Mouse (Mus musculus) spleen, postnatal 4 days (tissue): ENCODE measurements around the gene Smim13.
"Not testable (repeated sequence)": the region's sequence is repeated elsewhere in the genome, so short reads cannot be mapped to it uniquely, and the experiment has no call there.

Source experiments
- DNase-seq, 2 experiments: peaks; one replicate each; pipeline ENCODE4 v3.0.0; 2022; ENCODE audit warnings: low spot score in 2 of 2

Smim13 gene

DNA sequence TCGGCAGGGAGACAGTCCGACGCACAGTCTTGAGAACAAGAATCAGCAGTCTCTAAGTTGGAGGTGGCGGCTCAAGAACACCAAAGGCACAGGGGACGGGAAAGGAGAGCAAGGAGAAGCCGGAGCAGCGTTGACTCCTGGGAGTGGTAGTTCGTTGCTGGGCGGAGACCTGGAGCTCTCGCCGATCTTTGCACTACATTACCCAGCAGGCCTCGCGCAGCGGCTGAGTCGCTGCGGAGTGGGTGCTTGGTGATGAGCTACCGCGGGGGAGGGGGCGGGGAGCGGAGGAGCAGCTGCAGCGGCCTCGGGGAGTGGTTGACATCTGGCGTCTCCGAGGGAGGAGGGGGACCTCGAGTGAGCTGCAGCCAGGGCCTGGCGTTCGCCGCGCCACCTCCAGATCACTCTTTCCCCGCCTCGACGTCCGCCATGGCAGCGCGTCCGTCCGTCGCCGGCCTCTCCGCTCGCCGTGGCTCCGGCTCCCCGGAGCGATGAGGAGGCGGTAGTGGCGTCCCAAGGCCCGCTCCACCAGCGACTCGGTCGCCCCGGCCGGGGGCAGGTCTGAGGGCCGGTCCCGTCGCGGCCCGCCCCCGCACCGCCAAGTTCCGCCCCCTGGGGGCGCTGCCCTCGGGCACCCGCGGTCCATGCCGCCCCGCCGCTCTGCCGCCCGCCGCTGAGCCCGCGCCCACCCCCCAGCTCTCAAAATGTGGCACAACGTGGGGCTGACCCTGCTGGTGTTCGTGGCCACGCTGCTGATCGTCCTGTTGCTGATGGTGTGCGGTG lies at the start of gene Smim13:
Gene Smim13, plus strand, starts transcription at position 307 of the 780 bp plus-strand sequence.
- DNase-seq, result peak; percentile 89 to 91

DNA sequence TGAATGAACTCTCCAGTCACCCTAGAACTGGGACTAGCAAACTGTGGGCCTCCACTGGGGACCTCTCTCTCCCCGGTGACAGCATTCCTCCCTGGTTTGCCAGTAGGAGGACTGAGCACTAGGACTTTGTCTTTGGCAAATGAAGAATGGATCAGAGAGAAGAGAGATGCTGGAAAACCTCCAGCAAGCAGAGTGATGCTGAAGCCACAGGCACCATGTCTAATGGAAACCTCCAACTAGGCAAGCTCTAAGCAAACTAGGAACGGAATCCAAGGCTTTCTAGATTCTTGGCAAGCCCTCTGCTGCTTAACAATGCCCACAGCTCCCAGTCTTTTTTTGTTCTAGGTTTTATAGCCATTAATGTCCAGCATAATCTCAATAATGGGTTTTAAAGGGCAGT lies 48.8 kb upstream of the Smim13 start:
- no peak for DNase-seq

DNA sequence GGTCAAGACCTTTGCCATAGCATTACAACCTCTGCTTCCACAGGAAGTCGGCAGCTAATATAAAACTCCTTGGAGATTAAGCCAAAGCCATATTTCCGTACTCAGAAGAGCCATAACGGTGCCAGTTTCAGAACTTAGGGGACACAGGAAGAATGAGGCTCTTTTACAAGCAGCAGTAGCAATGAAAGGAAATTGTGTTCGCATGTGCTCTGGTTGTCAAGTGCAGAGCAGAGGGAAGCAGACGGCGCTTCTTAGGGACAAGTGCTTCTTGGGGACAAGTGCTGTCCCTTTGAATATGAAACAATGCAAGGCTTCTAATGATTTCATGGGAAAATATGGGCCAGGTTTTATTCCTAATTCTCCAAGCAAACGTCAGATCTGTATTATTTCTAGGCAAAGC lies 46.4 kb upstream of the Smim13 start:
- DNase-seq, result no peak

DNA sequence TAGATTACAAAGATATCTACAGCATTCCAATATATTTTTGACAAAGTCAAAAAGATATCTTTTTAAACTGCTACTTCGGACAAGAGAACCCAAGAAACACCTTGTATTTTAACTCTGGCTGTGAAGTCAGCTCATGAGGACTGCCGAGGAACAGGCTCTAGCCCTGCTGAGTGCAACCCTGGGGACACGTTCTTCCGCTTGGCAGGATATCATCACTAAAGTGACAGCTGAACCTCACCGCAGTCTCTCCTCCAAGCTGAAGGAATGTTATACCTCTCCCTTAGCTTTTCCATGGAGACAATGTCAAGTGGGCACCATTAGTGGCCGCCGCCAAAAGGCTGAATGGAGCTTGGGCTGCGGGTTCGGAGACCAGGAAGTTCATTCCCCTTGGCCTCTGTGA lies 46.0 kb upstream of the Smim13 start:
- no peak for DNase-seq

DNA sequence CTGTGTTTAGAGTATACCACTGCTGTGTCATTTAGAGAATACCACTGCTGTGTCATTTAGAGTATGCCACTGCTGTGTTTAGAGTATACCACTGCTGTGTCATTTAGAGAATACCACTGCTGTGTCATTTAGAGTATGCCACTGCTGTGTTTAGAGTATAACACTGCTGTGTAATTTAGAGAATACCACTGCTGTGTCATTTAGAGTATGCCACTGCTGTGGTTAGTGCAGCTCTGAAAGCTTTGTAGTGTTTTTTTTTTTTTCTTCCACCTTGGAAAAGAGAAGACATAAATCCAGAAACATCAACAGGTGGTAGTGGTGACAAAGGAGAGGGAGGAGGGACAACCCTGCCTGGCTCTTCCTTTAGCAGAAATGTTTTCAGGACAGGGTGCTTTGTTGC lies 44.1 kb upstream of the Smim13 start:
- not testable (repeated sequence) for DNase-seq

DNA sequence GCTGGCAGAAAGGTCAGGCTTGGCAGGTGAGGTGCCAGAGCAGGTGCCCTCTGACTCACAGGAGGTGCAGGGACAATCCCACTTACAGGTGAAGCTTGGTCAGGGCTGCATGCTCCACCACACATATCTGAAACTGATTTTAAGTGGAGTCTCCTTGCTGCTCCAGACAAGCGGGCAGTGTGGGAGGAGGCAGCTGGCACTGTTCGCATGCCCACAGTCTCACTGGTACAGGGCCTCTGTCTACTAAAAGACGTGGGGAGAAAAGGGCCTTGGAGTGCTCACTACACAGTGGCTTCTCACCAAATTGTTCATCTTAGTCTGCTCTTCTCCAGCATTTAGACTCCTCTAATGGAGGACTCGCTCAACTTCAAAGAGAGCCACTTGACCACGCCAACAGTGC lies 43.4 kb upstream of the Smim13 start:
- DNase-seq, result no peak

DNA sequence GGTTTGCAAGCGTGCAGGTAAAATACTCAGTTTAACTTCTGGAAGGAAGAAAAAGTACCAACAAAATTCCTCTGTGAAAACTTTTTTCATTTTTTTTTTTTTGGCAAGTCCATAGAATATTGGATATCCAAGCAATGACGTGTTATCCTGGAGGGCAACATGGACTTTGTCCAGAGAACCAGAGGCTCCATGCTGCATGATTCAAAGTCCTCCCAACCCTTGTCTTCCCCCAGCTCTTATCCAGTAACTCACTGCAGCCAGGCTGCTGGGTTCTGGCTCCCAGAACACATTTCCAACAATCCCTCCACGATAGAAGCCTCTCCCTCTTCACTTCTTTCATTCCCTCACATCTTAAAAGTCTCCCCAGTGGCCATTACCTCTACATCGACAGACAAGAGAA lies 38.4 kb upstream of the Smim13 start:
- DNase-seq, result no peak

DNA sequence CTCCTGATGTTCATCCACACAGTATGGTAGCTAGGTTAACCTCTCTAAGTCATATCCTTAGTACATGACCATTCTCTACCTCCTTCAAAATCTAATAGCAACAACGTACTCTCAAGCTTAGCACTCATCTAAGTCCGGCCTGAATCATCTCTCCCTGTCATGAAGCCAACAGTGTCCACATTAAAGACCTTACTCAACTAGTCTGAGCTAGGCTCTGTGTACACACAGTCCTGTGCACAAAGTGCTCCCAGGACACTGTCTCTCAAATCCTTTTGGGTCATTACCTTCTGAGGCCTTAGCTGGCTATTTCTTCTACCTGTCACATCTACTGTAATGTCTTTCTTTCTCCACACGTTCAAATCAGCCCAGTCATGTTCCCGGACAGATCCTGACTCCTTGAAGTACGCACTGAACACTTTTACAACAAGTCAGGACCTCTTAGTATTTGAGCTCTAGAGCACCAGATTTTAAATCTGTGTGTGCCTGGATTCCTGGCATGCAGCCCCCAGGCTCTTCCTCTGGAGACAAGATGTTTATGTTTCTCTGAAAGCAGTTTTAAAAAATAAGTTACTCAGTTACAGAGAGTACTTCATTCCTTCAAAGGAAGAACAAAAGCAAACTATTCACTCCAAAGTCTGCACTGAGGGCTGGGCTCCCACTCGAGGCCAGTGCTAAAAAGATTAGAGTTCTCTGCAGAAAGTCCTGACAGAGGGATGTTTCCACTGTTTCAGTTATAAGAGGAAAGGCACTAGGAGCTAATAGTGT lies 36.9 kb upstream of the Smim13 start:
- no peak for DNase-seq

DNA sequence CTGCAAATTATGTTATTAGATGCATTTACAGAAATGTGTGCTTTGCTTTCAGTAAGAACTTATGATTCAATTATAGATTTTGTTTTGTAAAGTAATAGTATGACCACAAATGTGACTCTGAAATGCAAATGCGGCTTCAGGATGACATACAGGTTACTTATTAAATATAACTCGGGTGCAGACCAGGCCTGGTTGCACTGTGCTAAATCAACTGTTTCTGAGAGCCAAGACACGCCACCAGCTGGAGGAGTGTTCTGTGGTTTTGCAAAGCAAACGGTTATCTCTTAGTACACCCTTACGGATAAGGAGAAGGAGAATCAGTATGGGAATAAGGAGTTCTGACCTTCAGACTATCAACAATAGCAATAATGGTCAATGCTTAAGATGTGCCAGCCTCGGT lies 34.0 kb upstream of the Smim13 start:
- DNase-seq, result no peak

DNA sequence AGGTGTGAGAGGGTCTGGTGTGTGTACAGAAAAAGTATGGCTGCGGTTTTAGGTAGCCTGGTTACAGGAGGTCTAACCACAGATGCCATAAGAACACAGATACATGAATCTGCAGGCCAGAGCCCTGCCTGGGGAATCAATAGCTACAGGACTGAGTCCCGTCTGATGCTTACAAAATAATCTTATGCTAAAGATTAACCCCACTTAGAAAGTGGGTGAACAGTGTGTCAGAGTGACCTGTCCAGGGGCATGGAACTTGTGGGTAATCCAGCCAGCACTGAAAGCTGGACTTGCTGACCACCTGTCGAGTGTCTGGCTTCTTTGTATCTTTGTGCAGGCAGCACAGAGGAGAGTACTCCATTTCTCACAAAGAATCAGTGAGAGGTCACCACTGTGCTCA lies 33.4 kb upstream of the Smim13 start:
- no peak for DNase-seq

DNA sequence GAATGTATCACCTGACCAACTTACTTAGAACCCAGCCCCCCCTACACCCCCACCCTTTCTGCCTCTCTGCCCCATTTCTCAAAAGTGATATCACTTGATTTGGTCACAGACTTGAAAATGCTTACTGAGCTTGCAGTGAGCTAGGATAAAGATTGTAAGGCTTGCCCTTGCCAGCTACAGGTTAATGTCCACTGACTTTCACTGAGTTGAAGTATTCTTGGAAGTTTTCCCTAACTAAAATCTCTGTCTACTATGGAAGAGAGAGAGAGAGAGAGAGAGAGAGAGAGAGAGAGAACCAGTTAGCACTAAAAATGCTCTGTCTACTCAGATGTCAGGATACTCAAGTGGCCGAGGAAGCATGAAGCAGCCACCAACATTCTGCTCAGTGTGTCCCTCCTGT lies 30.6 kb upstream of the Smim13 start:
- no peak for DNase-seq

DNA sequence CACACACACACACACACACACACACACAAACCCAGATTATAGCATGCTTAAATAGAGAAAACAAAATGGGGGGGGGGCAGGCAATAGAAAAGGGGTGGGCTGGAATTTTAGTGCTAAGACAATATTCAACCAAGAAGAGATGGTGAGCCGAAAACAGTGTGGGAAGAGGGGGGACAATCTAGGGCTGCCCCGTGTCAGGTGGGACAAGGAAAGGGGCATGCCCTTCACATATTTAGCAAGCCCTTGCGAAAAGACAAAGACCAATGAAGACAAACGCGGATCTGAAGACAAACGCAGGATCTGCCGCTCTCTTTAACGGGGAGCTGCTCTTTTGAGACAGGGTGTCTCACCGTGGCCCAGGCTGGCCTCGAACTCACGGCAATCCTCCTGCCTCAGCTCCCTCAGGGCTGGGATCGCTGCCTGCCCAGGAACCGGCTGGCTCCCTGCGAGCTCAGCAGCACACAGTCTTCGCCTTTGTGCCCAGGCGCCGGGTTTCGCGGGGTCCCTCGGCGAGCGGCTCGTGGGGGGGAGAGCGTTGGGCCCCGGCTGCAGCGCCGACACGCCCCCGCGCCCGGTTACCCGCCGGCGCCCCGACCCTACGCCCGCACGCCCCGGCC lies 29.8 kb upstream of the Smim13 start:
- no peak for DNase-seq

DNA sequence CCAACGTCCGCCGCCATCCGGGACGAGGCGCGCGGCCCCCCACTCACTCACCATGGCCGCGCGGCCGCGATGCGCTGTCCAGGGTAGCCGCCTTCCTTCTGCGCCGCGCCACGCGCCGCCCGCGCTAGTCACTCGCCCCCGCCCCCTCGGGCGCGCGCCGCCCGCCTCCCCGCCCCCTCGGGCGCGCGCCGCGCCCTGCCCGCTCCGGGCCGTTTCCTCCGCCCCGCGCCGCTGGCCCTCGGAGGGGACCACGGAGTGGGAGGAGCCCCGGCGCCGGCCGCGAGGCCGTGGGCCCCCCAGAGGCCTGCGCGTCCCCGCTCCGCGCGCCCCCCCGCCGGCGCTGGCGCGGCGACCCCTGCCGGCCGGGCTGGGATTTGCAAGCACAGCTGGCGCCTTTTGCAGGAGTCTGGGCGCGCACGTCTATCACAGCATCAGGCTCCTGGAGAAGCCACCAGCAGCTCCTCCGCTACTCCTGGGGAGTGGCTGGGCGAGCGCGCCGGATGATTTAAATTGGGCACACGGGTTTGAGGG lies 29.3 kb upstream of the Smim13 start, which contains the start of gene Elovl2:
Gene Elovl2, minus strand, starts transcription at position 102 of the 531 bp plus-strand sequence.
- DNase-seq, result peak; percentile 52 to 73

DNA sequence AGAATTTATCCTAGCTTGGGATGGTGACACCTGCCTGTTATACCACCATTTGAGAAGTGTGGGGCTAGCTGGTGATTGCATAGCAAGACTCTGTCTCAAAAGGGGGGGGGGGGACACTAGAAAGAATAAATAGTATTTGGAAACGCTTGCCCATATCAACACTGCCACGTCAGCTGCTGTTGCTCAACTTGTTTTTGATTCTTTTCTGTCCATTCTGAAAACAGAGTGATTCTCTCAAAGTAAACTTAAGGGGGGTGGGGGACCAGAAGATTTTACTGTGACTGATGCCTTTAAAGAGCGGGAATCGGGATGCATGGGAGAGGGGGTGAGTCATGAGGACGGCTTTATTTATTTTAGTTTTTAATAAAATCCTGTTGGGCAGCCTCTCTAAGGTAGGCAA lies 23.1 kb upstream of the Smim13 start:
- no peak for DNase-seq

DNA sequence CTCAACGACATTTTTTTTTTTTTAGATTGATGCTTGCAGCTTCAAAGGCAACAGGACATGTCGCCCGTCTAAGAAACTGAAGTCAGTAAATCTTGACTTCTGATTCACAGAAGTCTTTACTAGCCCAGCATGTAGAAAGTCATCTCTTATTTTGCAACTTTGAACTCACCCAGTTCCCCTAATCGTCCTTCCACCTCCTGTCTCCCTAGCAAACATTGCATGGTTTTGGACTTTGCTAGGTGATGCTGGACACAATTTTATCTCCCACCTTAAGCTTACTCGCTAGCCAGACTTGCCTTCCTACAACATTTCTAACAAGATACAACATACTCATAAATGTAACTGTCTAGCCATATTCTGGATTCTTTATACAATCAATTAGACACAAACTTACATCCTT lies 21.6 kb upstream of the Smim13 start:
- no peak for DNase-seq

DNA sequence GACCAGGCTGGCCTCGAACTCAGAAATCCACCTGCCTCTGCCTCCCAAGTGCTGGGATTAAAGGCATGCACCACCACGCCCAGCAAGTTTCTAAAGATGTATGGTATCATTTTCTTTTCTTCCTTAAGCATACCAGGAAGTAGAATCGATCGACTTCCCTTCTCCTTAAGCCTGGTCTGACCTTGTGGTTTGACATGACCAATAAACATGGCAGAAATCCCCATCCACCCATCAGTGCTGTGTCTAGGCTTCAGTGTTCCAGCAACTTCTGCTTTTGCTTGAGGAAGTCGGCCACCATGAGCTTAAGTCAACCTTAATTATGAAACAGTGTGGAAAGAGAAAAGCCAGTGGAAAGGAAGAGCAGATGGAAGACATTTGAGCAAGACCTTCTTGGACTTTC lies 19.4 kb upstream of the Smim13 start:
- DNase-seq, result no peak

DNA sequence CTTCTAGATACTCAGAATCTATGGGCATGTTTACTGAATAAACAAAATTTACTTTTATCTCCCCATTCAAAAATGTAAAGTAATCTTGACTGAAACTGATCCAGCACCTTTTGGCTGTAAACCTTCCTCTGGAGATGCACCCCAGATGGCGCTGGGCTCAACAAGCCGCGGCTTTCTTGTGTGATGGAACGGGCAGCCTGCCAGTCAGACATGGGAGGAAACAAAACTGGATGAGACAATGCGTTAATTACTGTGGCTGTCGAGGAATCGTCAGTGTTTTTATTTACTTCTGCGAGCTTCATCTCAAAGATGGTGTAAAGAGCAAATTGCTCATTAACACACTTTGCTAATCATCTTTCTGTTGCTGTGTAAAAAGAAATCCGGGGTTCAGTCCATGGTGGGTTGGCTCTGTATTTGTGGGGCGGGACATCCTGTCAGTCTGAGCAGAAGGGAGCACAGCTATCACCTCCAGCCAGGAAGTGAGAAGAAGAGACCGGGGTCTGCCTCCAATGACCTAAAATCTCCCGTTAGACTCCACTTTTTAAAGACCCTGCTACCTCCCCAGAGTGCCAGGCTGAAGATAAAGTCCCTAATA lies 18.2 kb upstream of the Smim13 start:
- DNase-seq, result no peak

DNA sequence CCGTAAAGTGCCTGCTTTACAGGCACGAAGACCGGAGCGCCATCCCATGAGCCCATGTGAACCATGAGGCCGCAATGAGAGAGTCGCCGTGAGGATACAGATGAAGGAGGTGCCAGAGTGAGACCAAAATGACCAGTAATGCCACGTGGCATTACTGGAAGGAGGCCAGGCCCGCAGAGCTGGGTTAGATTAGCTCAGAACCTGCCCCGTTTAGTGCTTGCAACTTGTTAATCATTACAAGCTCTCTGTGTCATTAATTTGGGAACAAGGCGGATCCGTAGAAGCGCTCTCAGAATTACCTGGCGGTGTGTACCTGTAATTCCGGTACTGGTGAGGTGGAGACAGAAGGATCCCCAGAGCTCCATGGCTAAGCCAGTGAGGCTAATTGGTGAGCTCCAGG lies 17.4 kb upstream of the Smim13 start:
- DNase-seq, result no peak

DNA sequence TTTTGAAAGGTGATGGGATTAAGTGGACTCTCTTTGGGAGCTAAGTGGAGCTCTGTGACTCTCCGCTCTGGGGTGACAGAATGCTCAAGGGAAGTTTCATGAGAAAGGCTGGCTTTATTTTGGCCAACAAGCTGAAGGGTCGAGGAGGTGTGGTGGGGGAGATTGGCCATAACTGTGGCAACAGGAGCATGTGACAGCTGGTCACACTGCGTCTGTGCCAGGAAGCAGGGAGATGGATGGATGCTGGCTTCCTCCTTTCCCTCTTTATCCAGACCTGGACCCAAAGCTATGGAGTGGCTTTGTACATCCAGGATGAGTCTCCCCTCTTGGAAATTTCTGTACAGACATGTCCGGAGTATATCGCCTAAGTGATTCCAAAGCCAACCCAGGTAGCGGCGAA lies 16.4 kb upstream of the Smim13 start:
- DNase-seq, result no peak

DNA sequence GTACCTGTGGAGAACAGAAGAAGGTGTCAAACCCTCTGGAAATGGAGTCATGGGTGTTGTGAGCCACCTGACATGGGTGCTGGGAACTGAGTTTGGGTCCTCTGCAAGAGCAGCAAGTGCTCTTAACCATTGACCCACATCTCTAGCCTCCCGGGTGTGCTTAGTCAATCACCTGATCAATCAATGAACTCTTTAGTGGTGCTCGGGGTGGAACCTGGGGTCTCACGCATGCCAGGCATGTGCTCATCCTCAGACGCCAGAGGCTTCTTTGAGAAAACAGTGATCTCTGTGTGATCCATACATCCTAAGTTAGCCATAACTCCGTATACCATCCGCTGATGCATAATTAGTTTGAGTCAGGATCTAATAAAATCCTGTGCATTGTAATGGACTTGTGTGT lies 14.5 kb upstream of the Smim13 start:
- DNase-seq, result no peak

DNA sequence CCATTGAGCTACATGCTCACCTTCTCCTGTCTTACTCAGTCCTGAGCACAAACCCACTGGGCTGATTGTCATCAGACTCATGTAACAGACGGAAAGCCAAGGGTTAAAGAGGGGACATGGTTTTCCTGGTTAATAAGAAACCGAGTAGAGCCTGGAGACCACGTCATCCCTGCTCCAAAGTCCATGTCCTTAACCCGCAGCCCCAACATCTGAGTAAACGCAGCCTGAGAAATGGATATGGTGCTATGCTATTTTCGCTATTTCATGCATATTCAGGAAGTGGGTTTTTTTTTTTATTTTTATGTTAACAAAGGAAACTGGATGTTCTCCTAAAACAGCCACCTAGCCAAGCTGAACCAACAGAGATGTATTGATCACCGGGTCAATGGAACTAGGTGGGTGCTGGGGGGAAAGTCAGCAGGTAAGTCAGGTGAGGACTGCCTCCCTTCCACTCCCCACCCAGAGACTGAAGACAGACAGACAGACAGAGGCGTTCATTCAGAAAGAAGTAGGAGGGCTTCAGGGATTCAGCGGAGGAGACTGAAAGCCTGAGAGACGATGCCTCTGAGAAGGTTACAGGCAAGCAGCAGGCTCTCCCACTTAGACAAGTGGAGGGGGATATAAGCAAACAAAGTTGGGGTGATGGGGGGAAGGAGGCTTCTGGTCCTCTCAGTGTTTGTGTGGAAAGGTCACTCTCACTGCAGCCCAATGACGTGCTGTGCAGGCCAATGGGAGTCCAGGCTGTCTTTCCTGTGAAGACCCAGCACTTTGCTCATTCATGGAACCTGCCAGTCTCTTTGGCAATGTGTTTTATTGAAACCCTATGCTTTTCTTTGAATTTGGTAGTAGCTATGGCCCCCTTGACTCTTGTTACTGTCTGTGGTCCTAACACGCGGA lies 13.6 kb upstream of the Smim13 start:
- no peak for DNase-seq
